ENCODE assay signal across 12 mouse cellular contexts in the genomic region with DNA sequence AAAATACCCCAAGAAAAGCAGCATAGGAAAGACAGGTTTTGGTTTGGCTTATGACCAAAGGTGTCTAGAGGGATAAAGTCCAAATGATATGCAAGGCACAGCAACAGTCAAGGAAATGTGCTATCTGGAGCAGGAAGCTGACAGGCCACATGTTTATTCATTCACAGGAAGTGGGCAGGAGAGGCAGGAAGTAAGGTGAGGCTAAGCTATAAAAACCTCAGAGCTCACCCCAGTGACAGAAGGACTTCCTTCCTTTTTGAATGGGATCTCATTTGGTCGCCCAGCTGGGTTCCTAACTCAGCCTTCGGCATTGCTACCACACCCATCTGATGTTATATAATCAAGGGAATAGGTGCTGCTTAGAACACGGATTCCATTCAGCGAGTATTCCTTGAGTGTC.
DNase-seq lines count a peak whose midpoint lies in the region; ATAC-seq lines count a peak whose summit lies in the region.
"Had no signal": no experiment of that assay in that cellular context is flagged by ENCODE, and none has a peak within 500 bp of the region (broad histone marks: within the 10 kb centered on the region; RNA-seq: fewer than 3 reads in every experiment).

No protein-coding gene starts in this region.

- ATAC-seq in megakaryocyte, adult 5-6 weeks (ENCODE audit: poor library complexity, severe bottlenecking): peak; percentile 52
- ATAC-seq in megakaryocyte-erythroid progenitor cell, adult 5-6 weeks (replicated peaks; ENCODE audit: low FRiP score, low TSS enrichment, poor library complexity, severe bottlenecking): no peak
- ATAC-seq: forebrain, postnatal 0 days had no signal

- DNase-seq in kidney, adult 11 months: peak; percentile 27
- DNase-seq in kidney, adult 18-20 months: no peak
- peak; percentile 42 to 53 for DNase-seq in B cell, adult 2 months
- DNase-seq in R1 (ENCODE audit: low read depth, low spot score): peak; percentile 85
- DNase-seq in right cerebral cortex, adult 18-20 months: no peak
- no peak for DNase-seq in gastrocnemius, postnatal 10 days
- DNase-seq: adrenal gland, postnatal 10 days; cerebellum, adult 18-20 months; forebrain, postnatal 0 days; lung, adult 2 months had no signal

Comparison
In these comparisons a context has a peak if more than half of its experiments do, and no peak if none do; other contexts are left out.
1. DNase-seq: peak in kidney, adult 11 months (single experiment), B cell, adult 2 months (2 of 2) and R1 (single experiment); none in kidney, adult 18-20 months (single experiment), right cerebral cortex, adult 18-20 months (single experiment) and gastrocnemius, postnatal 10 days (single experiment).